Mouse (Mus musculus) lung, embryonic 14.5 days (tissue): ENCODE measurements around the gene Tmem9. TPM values are rescaled to one million over a fixed set of nuclear protein-coding genes. Genes with fewer than 3 reads are reported as not detected.

Experiments used
- ATAC-seq: fragments of 200-750 bp; cut with Nextera tagmentation; 2 replicates; pipeline ENCODE4 v1.8.0; 2017; ENCODE audit warnings: mild to moderate bottlenecking, moderate TSS enrichment, moderate library complexity; ENCODE audit not compliant: insufficient read depth
- DNase-seq: peaks from one replicate; pipeline ENCODE4 v3.0.0-alpha.2; 2015
- H3K27ac ChIP-seq: fragments of 300-500 bp; sonication (generic); 2 replicates; pipeline ENCODE4 v1.5.1; 2014; ENCODE audit warnings: low read depth, mild to moderate bottlenecking, moderate library complexity
- H3K27me3 ChIP-seq: fragments of 300-500 bp; sonication (generic); 2 replicates; pipeline ENCODE4 v1.6.1; 2014; ENCODE audit warnings: low read length, control low read depth; ENCODE audit not compliant: insufficient read depth
- H3K36me3 ChIP-seq: fragments of 300-500 bp; sonication (generic); 2 replicates; pipeline ENCODE4 v1.6.1; 2014; ENCODE audit warnings: control low read depth; ENCODE audit not compliant: insufficient read depth
- H3K4me1 ChIP-seq: fragments of 300-500 bp; sonication (generic); 2 replicates; pipeline ENCODE4 v1.6.1; 2014; ENCODE audit warnings: antibody characterized with exemption, control low read depth; ENCODE audit not compliant: insufficient read depth
- H3K4me2 ChIP-seq: fragments of 300-500 bp; sonication (generic); 2 replicates; pipeline ENCODE4 v1.6.1; 2014; ENCODE audit warnings: mild to moderate bottlenecking
- H3K4me3 ChIP-seq: fragments of 300-500 bp; sonication (generic); 2 replicates; pipeline ENCODE4 v1.5.1; 2014; ENCODE audit warnings: low read depth, low read length
- H3K9ac ChIP-seq: fragments of 300-500 bp; sonication (generic); 2 replicates; pipeline ENCODE4 v1.6.1; 2014
- H3K9me3 ChIP-seq: fragments of 300-500 bp; sonication (generic); 2 replicates; pipeline ENCODE4 v1.6.1; 2016; ENCODE audit warnings: low read depth, low read length, control low read depth
- CTCF ChIP-seq: IDR thresholded peaks from 2 replicates; pipeline ENCODE4 v1.5.1; 2016; ENCODE audit warnings: antibody characterized with exemption, low read depth
- WGBS: fragments of 180-500 bp; shearing (Covaris S2); extraction: QIAGEN DNeasy Blood & Tissue Kit; methylation state at CpG from one replicate; pipeline ENCODE4 v1.1.7; 2014; 5-methylcytosine and 5-hydroxymethylcytosine counted together
- polyA plus RNA-seq: library from polyadenylated mRNA; unstranded; fragments of >200 nt; fragmentation: Nextera tagmentation; extraction: Ambion mirVana; gene quantifications from 2 replicates; pipeline ENCODE4 v1.2.1, GENCODE M21; 2014

Gene Tmem9
- polyA plus RNA-seq, 1 experiment from 2014 or later: 72.7 TPM

GRCm38 (mm10) chr1:136030201-136030600, 22.3 kb downstream of the Tmem9 start:
- H3K4me3 ChIP-seq: no peak overlapping the region
- no peak overlapping the region for H3K4me2 ChIP-seq
- no peaks in the 10 kb centered on the region for H3K9me3 ChIP-seq
- ATAC-seq: no peak
- DNase-seq: no peak
- no peak for TF ChIP-seq CTCF
- no peak overlapping the region for H3K9ac ChIP-seq
- WGBS: 59% methylated on average over 7 of the region's 7 CpGs
- no peak overlapping the region for H3K27ac ChIP-seq
- H3K4me1 ChIP-seq: no peaks in the 10 kb centered on the region
- H3K36me3 ChIP-seq: peaks cover 96% of the 10 kb centered on the region
- no peaks in the 10 kb centered on the region for H3K27me3 ChIP-seq

- DNase-seq (no peak), ATAC-seq (no peak)
- Histone ChIP-seq H3K9ac (no peak overlapping the region), H3K9me3 (no peaks in the 10 kb centered on the region), H3K4me2 (no peak overlapping the region), H3K36me3 (peaks cover 87% of the 10 kb centered on the region), H3K27ac (no peak overlapping the region), H3K4me1 (no peaks in the 10 kb centered on the region), H3K4me3 (no peak overlapping the region), H3K27me3 (no peaks in the 10 kb centered on the region)
- WGBS: 55% methylated on average over 6 of the region's 8 CpGs
- TF ChIP-seq CTCF: no peak
These were observed 23.7 kb downstream of the Tmem9 start for GRCm38 (mm10) chr1:136031697-136032096.

DNA sequence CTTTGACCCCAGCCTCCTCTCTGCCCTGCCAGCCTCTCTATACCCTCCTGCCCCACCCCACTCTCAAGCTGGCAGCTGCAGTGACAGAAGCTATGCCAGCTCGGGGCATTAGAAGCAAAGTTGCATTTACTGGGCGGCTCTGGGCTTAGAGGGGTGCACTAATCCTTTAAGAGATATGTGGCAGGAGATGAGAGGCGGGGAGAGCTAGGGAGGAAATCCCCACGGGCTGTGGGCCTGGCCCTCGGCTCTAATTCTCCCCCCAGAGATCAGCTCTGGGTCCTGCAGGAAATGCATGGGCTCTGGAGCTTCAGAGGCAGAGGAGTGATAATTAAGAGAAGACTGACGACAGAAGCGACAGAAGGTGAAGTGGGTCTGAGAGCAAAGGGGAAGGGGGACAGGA, 25.0 kb downstream of the Tmem9 start:
- no peak overlapping the region for H3K9ac ChIP-seq

GRCm38 (mm10) chr1:136038746-136039538, 31.0 kb downstream of the Tmem9 start:
- Histone ChIP-seq H3K27me3 (0 out of 2 replicates have a peak, but pooled peaks cover 3% of the 10 kb centered on the region), H3K27ac (no peak overlapping the region), H3K9me3 (no peaks in the 10 kb centered on the region), H3K9ac (no peak overlapping the region), H3K4me2 (no peak overlapping the region), H3K4me1 (peaks cover 7% of the 10 kb centered on the region; the same call in 1 of the 2 replicates), H3K4me3 (no peak overlapping the region), H3K36me3 (peaks cover 18% of the 10 kb centered on the region)
- ATAC-seq (no peak), DNase-seq (peak; percentile 11)
- no peak for TF ChIP-seq CTCF
- 71% methylated on average over 5 of the region's 5 CpGs for WGBS

More for the DNA sequence above, 25.0 kb downstream of the Tmem9 start:
- Histone ChIP-seq H3K27ac (no peak overlapping the region), H3K36me3 (peaks cover 75% of the 10 kb centered on the region), H3K4me3 (no peak overlapping the region), H3K4me1 (no peaks in the 10 kb centered on the region), H3K4me2 (no peak overlapping the region), H3K9me3 (no peaks in the 10 kb centered on the region), H3K27me3 (no peaks in the 10 kb centered on the region)
- 42% methylated on average over 7 of the region's 7 CpGs for WGBS
- TF ChIP-seq CTCF: no peak
- no peak for DNase-seq
- no peak for ATAC-seq

DNA sequence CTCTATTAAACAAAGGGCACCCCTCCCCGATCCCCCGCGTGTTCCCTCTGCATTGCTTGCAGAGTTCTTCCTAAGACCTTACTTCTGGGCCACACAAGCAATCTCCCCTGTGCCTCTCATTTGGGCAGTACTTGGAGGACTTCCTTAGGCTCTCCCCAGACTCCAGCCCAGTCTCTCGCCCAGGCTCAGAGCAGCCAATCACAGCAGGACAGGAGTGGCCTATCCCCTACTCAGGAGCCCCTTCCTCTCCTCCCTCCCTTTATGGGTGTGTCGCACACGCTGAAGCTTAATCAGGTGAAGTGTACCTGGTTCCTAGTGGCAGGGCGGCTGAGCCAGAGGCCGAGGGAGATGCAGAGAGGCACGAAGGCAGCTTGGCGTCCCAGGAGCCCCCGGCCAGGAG, 32.5 kb downstream of the Tmem9 start:
- no peak overlapping the region for H3K27ac ChIP-seq
- H3K9me3 ChIP-seq: no peaks in the 10 kb centered on the region
- no peak overlapping the region for H3K9ac ChIP-seq
- peak; percentile 90 for ATAC-seq
- H3K4me2 ChIP-seq: 0 out of 2 replicates have a peak overlapping the region, but pooled peaks have one; percentile 18
- 0 out of 2 replicates have a peak, but pooled peaks cover 3% of the 10 kb centered on the region for H3K27me3 ChIP-seq
- no peak for TF ChIP-seq CTCF
- 10% methylated on average over 11 of the region's 11 CpGs for WGBS
- peaks cover 3% of the 10 kb centered on the region; the same call in 1 of the 2 replicates for H3K36me3 ChIP-seq
- H3K4me1 ChIP-seq: peaks cover 7% of the 10 kb centered on the region; the same call in 1 of the 2 replicates
- peak; percentile 47 for DNase-seq
- H3K4me3 ChIP-seq: no peak overlapping the region

DNA sequence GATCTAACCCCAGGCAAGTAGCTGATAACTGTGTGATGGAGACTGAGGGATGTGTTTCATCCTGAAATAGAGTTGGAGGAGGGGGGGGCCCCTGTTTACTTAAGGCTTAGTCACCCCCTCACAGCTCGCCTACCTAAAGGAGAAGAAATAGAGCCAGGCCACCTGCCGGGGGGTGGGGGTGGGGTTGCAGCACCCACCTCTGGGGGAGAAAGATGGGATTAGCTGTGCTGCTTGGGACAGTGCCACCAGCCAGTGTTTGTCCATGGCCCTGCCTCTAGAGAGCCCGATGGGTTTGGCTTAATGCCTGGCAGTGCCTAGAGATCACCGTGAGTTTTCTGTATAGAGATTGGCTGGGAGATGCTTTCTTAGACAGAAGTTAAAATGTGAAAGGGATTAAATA, 32.9 kb downstream of the Tmem9 start:
- Histone ChIP-seq H3K36me3 (no peaks in the 10 kb centered on the region), H3K9ac (no peak overlapping the region), H3K9me3 (no peaks in the 10 kb centered on the region), H3K4me3 (no peak overlapping the region), H3K4me1 (peaks cover 7% of the 10 kb centered on the region; the same call in 1 of the 2 replicates), H3K27me3 (0 out of 2 replicates have a peak, but pooled peaks cover 3% of the 10 kb centered on the region), H3K4me2 (0 out of 2 replicates have a peak overlapping the region, but pooled peaks have one; percentile 18), H3K27ac (no peak overlapping the region)
- 0 out of 2 replicates have a peak, but pooled peaks have one; percentile 37 for ATAC-seq
- WGBS: 13% methylated on average over 4 of the region's 4 CpGs
- TF ChIP-seq CTCF: no peak
- peak; percentile 50 for DNase-seq

GRCm38 (mm10) chr1:136045774-136046173, 37.8 kb downstream of the Tmem9 start:
- Histone ChIP-seq H3K4me1 (peaks cover 1% of the 10 kb centered on the region; the same call in 1 of the 2 replicates), H3K4me3 (no peak overlapping the region), H3K9me3 (no peaks in the 10 kb centered on the region), H3K4me2 (no peak overlapping the region), H3K27ac (no peak overlapping the region), H3K36me3 (no peaks in the 10 kb centered on the region), H3K9ac (no peak overlapping the region), H3K27me3 (peaks cover 20% of the 10 kb centered on the region)
- peak; percentile 78 for TF ChIP-seq CTCF
- ATAC-seq (no peak), DNase-seq (peak; percentile 83)
- 27% methylated on average over 4 of the region's 4 CpGs for WGBS
